10 mouse cellular contexts compared by ENCODE assay signal in genomic region chr2:75312246-75312645, GRCm38 (mm10).
A peak's percentile ranks its signal among the peaks of the same experiment; 100 is the strongest.
DNase-seq lines count a peak whose midpoint lies in the region; ATAC-seq and TF ChIP-seq lines count a peak whose summit lies in the region.
"Had no signal": no experiment of that assay in that cellular context is flagged by ENCODE, and none has a peak within 500 bp of the region (broad histone marks: within the 10 kb centered on the region; RNA-seq: fewer than 3 reads in every experiment).

No protein-coding gene starts in this region.

- peak; percentile 74 for TF ChIP-seq CTCF in intestine, postnatal 0 days (IDR thresholded peaks at IDR 0.05; ENCODE audit: low read depth)
- peak; percentile 42; the same call in 1 of the 2 replicates for TF ChIP-seq CTCF in liver, embryonic 14.5 days (IDR thresholded peaks at IDR 0.05; ENCODE audit: low read depth)

- 0 out of 2 replicates have a peak, but pooled peaks cover 6% of the 10 kb centered on the region for H3K27me3 ChIP-seq in intestine, postnatal 0 days (replicated peaks; ENCODE audit: control insufficient read depth, insufficient read depth, low read length)
- no peaks in the 10 kb centered on the region; the same call in 1 of the 2 replicates for H3K27me3 ChIP-seq in intestine, embryonic 16.5 days (replicated peaks; ENCODE audit: control insufficient read depth, insufficient read depth, low read length)
- no peaks in the 10 kb centered on the region; the same call in 1 of the 2 replicates for H3K27me3 ChIP-seq in liver, embryonic 14.5 days (ENCODE audit: control insufficient read depth, insufficient read depth, low read length)

- H3K4me3 ChIP-seq in intestine, postnatal 0 days (ENCODE audit: low read depth, low read length), result no peak overlapping the region
- H3K4me3 ChIP-seq in intestine, embryonic 16.5 days (ENCODE audit: low read length), result no peak overlapping the region
- H3K4me3 ChIP-seq in liver, embryonic 14.5 days (ENCODE audit: insufficient read depth in 1 of 2, low read depth in 2 of 2, low read length in 2 of 2), result no peak overlapping the region
- H3K4me3 ChIP-seq: embryonic facial prominence, embryonic 15.5 days; limb, embryonic 15.5 days had no signal

- H3K4me1 ChIP-seq in intestine, postnatal 0 days (replicated peaks; ENCODE audit: control insufficient read depth, insufficient read depth, low read length), result no peaks in the 10 kb centered on the region
- H3K4me1 ChIP-seq in intestine, embryonic 16.5 days (ENCODE audit: control insufficient read depth, insufficient read depth, low read length), result no peaks in the 10 kb centered on the region
- H3K4me1 ChIP-seq in liver, embryonic 14.5 days (replicated peaks; ENCODE audit: control insufficient read depth in 2 of 2, insufficient read depth in 2 of 2, low read length in 1 of 2), result no peaks in the 10 kb centered on the region
- H3K4me1 ChIP-seq: embryonic facial prominence, embryonic 15.5 days had no signal

- H3K9ac ChIP-seq in intestine, postnatal 0 days (ENCODE audit: low read depth, low read length), result no peak overlapping the region
- no peak overlapping the region for H3K9ac ChIP-seq in intestine, embryonic 16.5 days (ENCODE audit: low read depth, low read length)
- H3K9ac ChIP-seq in liver, embryonic 14.5 days (replicated peaks), result no peak overlapping the region
- H3K9ac ChIP-seq: embryonic facial prominence, embryonic 15.5 days; limb, embryonic 15.5 days had no signal

- 15% methylated on average over 7 of the region's 7 CpGs for WGBS in intestine, postnatal 0 days
- WGBS in intestine, embryonic 16.5 days, result 11% methylated on average over 7 of the region's 7 CpGs
- 10% methylated on average over 7 of the region's 7 CpGs for WGBS in liver, embryonic 14.5 days (ENCODE audit: insufficient replicate concordance)

- no peak overlapping the region for H3K4me2 ChIP-seq in intestine, postnatal 0 days (replicated peaks; ENCODE audit: low read depth)
- no peak overlapping the region for H3K4me2 ChIP-seq in intestine, embryonic 16.5 days (ENCODE audit: low read depth, low read length)
- no peak overlapping the region for H3K4me2 ChIP-seq in liver, embryonic 14.5 days (ENCODE audit: low read depth)
- H3K4me2 ChIP-seq: embryonic facial prominence, embryonic 15.5 days; limb, embryonic 15.5 days had no signal

- H3K36me3 ChIP-seq in intestine, postnatal 0 days (ENCODE audit: control insufficient read depth, insufficient read depth), result no peaks in the 10 kb centered on the region
- no peaks in the 10 kb centered on the region for H3K36me3 ChIP-seq in intestine, embryonic 16.5 days (ENCODE audit: control insufficient read depth, insufficient read depth, low read length)
- no peaks in the 10 kb centered on the region for H3K36me3 ChIP-seq in liver, embryonic 14.5 days (replicated peaks; ENCODE audit: control insufficient read depth, insufficient read depth, low read depth)
- H3K36me3 ChIP-seq: embryonic facial prominence, embryonic 15.5 days; limb, embryonic 15.5 days had no signal

- no peak overlapping the region for H3K27ac ChIP-seq in intestine, postnatal 0 days (ENCODE audit: low read depth, low read length)
- no peak overlapping the region for H3K27ac ChIP-seq in intestine, embryonic 16.5 days (ENCODE audit: low read length)
- H3K27ac ChIP-seq in liver, embryonic 14.5 days, result no peak overlapping the region
- H3K27ac ChIP-seq: embryonic facial prominence, embryonic 15.5 days; limb, embryonic 15.5 days had no signal

- peak; percentile 8 for DNase-seq in MEL-GATA-1-ER (ENCODE audit: extremely low read depth, low read depth)
- peak; percentile 40 for DNase-seq in cerebellum, adult 9-10 months
- peak; percentile 68 for DNase-seq in heart, postnatal 4 days
- no peak for DNase-seq in liver, embryonic 14.5 days (ENCODE audit: low read depth in 3 of 3, low spot score in 3 of 3)
- DNase-seq in retina, postnatal 1 day, result peak; percentile 54
- DNase-seq in ovary, adult 18-20 months (ENCODE audit: low spot score), result no peak

- TF ChIP-seq EP300 in liver, embryonic 14.5 days (IDR thresholded peaks at IDR 0.05; ENCODE audit: low read depth), result no peak

- H3K9me3 ChIP-seq in intestine, postnatal 0 days (ENCODE audit: control insufficient read depth), result no peaks in the 10 kb centered on the region
- H3K9me3 ChIP-seq in intestine, embryonic 16.5 days (ENCODE audit: control insufficient read depth, low read length), result no peaks in the 10 kb centered on the region
- no peaks in the 10 kb centered on the region for H3K9me3 ChIP-seq in liver, embryonic 14.5 days (ENCODE audit: control insufficient read depth, low read length)
- H3K9me3 ChIP-seq: embryonic facial prominence, embryonic 15.5 days; limb, embryonic 15.5 days had no signal

- ATAC-seq in intestine, postnatal 0 days, result no peak
- no peak for ATAC-seq in intestine, embryonic 16.5 days
- no peak for ATAC-seq in liver, embryonic 14.5 days (ENCODE audit: insufficient read depth)

Comparison
In these comparisons a context has a peak if more than half of its experiments do, and no peak if none do; other contexts are left out.
1. DNase-seq: peak in MEL-GATA-1-ER (single experiment), cerebellum, adult 9-10 months (single experiment), heart, postnatal 4 days (single experiment) and retina, postnatal 1 day (single experiment); none in liver, embryonic 14.5 days (0 of 3) and ovary, adult 18-20 months (single experiment).